In the genomic region with DNA sequence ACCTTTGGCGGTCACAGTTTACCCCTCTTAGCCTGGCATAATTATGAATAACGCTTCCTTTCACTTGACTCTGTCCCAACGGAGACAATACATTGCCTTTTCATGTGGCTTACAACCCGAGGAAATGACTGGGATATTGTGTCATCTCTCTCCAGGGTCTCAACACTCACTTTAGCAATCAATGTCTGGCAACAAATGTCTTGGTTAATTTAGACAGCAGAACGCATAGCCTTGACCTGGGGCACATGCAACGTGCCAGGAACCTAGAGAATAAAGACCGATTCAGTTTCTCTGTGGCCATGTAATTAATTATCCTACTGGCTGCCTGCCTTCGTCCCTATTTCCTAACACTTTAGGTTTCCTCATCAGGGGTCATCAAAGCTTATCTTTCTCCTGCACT, we compare ENCODE assay signal across 22 mouse cellular contexts. TPM values are rescaled to one million over a fixed set of nuclear protein-coding genes. Genes with fewer than 3 reads are reported as not detected.
DNase-seq lines count a peak whose midpoint lies in the region; ATAC-seq and TF ChIP-seq lines count a peak whose summit lies in the region.
"Had no signal": no experiment of that assay in that cellular context is flagged by ENCODE, and none has a peak within 500 bp of the region (broad histone marks: within the 10 kb centered on the region; RNA-seq: fewer than 3 reads in every experiment).

No protein-coding gene starts in this region.

- ATAC-seq in liver, embryonic 12.5 days, result no peak
- peak; percentile 88 for ATAC-seq in megakaryocyte, adult 5-6 weeks (ENCODE audit: poor library complexity, severe bottlenecking)
- ATAC-seq: forebrain, embryonic 16.5 days; inflammation-experienced regulatory T-cells, adult 6 months; midbrain, embryonic 16.5 days had no signal

- no peaks in the 10 kb centered on the region for H3K9me3 ChIP-seq in liver, embryonic 12.5 days (replicated peaks)
- H3K9me3 ChIP-seq: heart, embryonic 13.5 days; hindbrain, embryonic 13.5 days had no signal

- no peak for TF ChIP-seq CTCF in liver, adult 2 months (IDR thresholded peaks at IDR 0.05; ENCODE audit: low read depth, low read length)

- WGBS in liver, adult 2 months, result 8% methylated on average over 8 of the region's 8 CpGs
- WGBS in liver, embryonic 12.5 days (ENCODE audit: insufficient replicate concordance), result 59% methylated on average over 8 of the region's 8 CpGs

- peaks cover 3% of the 10 kb centered on the region; the same call in 1 of the 2 replicates for H3K4me1 ChIP-seq in liver, adult 2 months (ENCODE audit: control insufficient read depth, insufficient read depth, low read length)
- peaks cover 11% of the 10 kb centered on the region for H3K4me1 ChIP-seq in liver, embryonic 12.5 days
- H3K4me1 ChIP-seq: heart, embryonic 13.5 days; hindbrain, embryonic 13.5 days had no signal

- no peak overlapping the region for H3K9ac ChIP-seq in liver, adult 2 months (ENCODE audit: low read depth, low read length)
- no peak overlapping the region for H3K9ac ChIP-seq in liver, embryonic 12.5 days
- H3K9ac ChIP-seq: heart, embryonic 13.5 days; hindbrain, embryonic 13.5 days had no signal

- TF ChIP-seq POLR2A in liver, adult 2 months (IDR thresholded peaks at IDR 0.05; ENCODE audit: extremely low read depth, insufficient read depth, low read length), result no peak

- no peak overlapping the region for H3K4me3 ChIP-seq in liver, adult 2 months (ENCODE audit: insufficient read depth, low read depth, low read length)
- no peak overlapping the region for H3K4me3 ChIP-seq in liver, embryonic 12.5 days
- H3K4me3 ChIP-seq: heart, embryonic 13.5 days; hindbrain, embryonic 13.5 days had no signal

- no peaks in the 10 kb centered on the region for H3K79me2 ChIP-seq in liver, adult 2 months (ENCODE audit: control insufficient read depth, insufficient read depth, low read length)

- H3K36me3 ChIP-seq in liver, adult 2 months (ENCODE audit: control insufficient read depth, insufficient read depth, low read length), result no peaks in the 10 kb centered on the region
- no peaks in the 10 kb centered on the region for H3K36me3 ChIP-seq in liver, embryonic 12.5 days
- H3K36me3 ChIP-seq: heart, embryonic 13.5 days; hindbrain, embryonic 13.5 days had no signal

- peak overlapping the region; percentile 50 for H3K27ac ChIP-seq in liver, adult 2 months (replicated peaks; ENCODE audit: insufficient read depth, low read depth, low read length)
- H3K27ac ChIP-seq in liver, embryonic 12.5 days, result no peak overlapping the region
- H3K27ac ChIP-seq: heart, embryonic 13.5 days; hindbrain, embryonic 13.5 days had no signal

- H3K4me2 ChIP-seq in liver, embryonic 12.5 days, result no peak overlapping the region
- H3K4me2 ChIP-seq: heart, embryonic 13.5 days; hindbrain, embryonic 13.5 days had no signal

- no peaks in the 10 kb centered on the region for H3K27me3 ChIP-seq in liver, adult 2 months (ENCODE audit: control insufficient read depth, insufficient read depth, low read length)
- H3K27me3 ChIP-seq in liver, embryonic 12.5 days (replicated peaks), result no peaks in the 10 kb centered on the region
- H3K27me3 ChIP-seq: heart, embryonic 13.5 days; hindbrain, embryonic 13.5 days had no signal

- peak; percentile 97 for DNase-seq in liver, adult 2 months (ENCODE audit: extremely low read depth, low read depth, low spot score)
- peak; percentile 93 for DNase-seq in Muller cell, postnatal 12 days (ENCODE audit: inconsistent ontology term)
- peak; percentile 35 to 67 for DNase-seq in adrenal gland, postnatal 36 days
- no peak for DNase-seq in cerebellum, adult 8-10 months
- no peak for DNase-seq in layer of hippocampus, adult 18-20 months (ENCODE audit: low spot score in 2 of 2)
- no peak for DNase-seq in spleen, adult 18-20 months
- DNase-seq: cerebellum, postnatal 10 days; embryo, embryonic 11 days; gastrocnemius, postnatal 36 days; kidney, adult 2 months; kidney, postnatal 25 days; left cerebral cortex, postnatal 4 days; liver; lung, adult 18-20 months; thymus, postnatal 4 days had no signal

RNA-seq across cellular contexts. Expression of gene Cfap54, which starts 30.0 kb away (rescaled TPM):
- 0.27 and 0.65 TPM in 2 replicates for total RNA-seq in liver, adult 2 months (2014; rRNA removed)
- 0.07 and 0.27 TPM in 2 replicates for polyA plus RNA-seq in liver, adult 2 months (2012; rRNA removed)
- polyA plus RNA-seq in liver, embryonic 12.5 days (2016; fragmentation: Nextera tagmentation; extraction: Ambion mirVana), result 0.12 TPM in 1 of 2 replicates, not detected in the other
- 1 to 10 TPM; 5.5 TPM for total RNA-seq in adrenal gland, postnatal 36 days (2021)
- 0.25 and 0.57 TPM in 2 replicates for total RNA-seq in megakaryocyte, adult 5-6 weeks (2015)
- total RNA-seq in megakaryocyte, adult 5-6 weeks (2017), result 0.24 and 1.1 TPM in 2 replicates
- total RNA-seq in layer of hippocampus, adult 18-20 months (2021), result 10 to 100 TPM; 15.9 to 18.9 TPM

RNA-seq across cellular contexts. Expression of gene Cdk17, which starts 49.3 kb away (rescaled TPM):
- total RNA-seq in liver, adult 2 months (2014; rRNA removed), result 17.1 and 17.7 TPM in 2 replicates
- 11.3 and 12.5 TPM in 2 replicates for polyA plus RNA-seq in liver, adult 2 months (2012; rRNA removed)
- polyA plus RNA-seq in liver, embryonic 12.5 days (2016; fragmentation: Nextera tagmentation; extraction: Ambion mirVana), result 22.3 and 23.0 TPM in 2 replicates
- 10 to 100 TPM; 24.1 to 25.7 TPM for total RNA-seq in adrenal gland, postnatal 36 days (2021)
- 33.0 and 36.3 TPM in 2 replicates for total RNA-seq in megakaryocyte, adult 5-6 weeks (2015)
- 36.5 and 41.5 TPM in 2 replicates for total RNA-seq in megakaryocyte, adult 5-6 weeks (2017)
- 100 to 1,000 TPM; 216 to 230 TPM for total RNA-seq in layer of hippocampus, adult 18-20 months (2021)

Comparison
In these comparisons a context has a peak if more than half of its experiments do, and no peak if none do; other contexts are left out.
1. DNase-seq: peak in liver, adult 2 months (single experiment), Muller cell, postnatal 12 days (single experiment) and adrenal gland, postnatal 36 days (2 of 2); none in cerebellum, adult 8-10 months (single experiment), layer of hippocampus, adult 18-20 months (0 of 2) and spleen, adult 18-20 months (0 of 2).
2. RNA of gene Cdk17, which starts 49.3 kb away (total RNA-seq): 216 to 230 TPM in layer of hippocampus, adult 18-20 months; 33.0 to 41.5 TPM in megakaryocyte, adult 5-6 weeks, 24.1 to 25.7 TPM in adrenal gland, postnatal 36 days and 17.1 to 17.7 TPM in liver, adult 2 months; every median in the first group is over 4 times any median in the second.